Mouse (Mus musculus) T-helper 1 cell (primary cell): Measurements from ENCODE around the gene Cnih3.

Experiments
- in situ Hi-C: fragments of 300-600 bp; cut with MboI, MseI; formaldehyde crosslinking; loops from one replicate; pipeline ENCODE4 v1.15.1; 2025; ENCODE audit warnings: high pct_unique_total_duplicates

Cnih3 gene

DNA sequence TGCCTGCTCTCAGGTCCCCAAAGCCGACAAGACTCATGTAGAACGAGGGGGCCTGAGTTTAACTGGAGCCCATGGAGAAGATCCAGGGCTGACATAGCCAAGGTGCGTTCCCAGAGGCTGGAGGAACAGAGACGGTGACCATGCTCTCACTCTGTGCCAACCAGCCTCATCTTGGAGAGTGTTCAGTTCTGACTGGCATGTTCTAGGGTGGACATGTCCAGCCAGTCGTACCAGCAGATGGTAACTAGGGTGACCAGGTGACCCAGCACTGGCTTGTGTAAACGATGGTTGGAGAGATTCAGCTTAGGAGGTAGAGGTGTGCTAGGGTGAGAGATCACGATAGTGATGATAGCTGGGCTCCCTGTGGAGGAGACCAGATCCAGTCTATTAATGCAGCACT, 50.6 kb downstream of the Cnih3 start:
- in situ Hi-C loops = no loop called here

DNA sequence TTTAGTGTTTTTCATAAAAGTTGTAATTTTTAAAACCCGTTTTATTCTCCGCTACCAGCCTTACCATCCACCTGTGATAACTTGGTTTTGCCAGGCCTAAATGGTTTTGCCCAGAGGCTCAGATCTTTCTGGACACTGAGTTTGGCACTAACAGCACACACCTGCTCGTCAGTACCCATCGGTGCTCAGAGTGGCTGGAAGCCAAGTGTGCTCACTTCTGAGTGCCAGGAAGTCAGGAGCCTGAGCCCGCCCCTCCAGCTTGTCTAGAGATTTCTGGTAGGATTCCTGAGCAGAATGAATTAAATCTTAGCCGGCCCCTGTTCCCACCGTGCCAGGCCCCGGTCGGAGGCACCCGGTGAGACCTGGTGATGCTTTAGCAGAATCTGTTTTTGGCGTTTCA, 54.9 kb downstream of the Cnih3 start:
- in situ Hi-C loops = no loop called here

DNA sequence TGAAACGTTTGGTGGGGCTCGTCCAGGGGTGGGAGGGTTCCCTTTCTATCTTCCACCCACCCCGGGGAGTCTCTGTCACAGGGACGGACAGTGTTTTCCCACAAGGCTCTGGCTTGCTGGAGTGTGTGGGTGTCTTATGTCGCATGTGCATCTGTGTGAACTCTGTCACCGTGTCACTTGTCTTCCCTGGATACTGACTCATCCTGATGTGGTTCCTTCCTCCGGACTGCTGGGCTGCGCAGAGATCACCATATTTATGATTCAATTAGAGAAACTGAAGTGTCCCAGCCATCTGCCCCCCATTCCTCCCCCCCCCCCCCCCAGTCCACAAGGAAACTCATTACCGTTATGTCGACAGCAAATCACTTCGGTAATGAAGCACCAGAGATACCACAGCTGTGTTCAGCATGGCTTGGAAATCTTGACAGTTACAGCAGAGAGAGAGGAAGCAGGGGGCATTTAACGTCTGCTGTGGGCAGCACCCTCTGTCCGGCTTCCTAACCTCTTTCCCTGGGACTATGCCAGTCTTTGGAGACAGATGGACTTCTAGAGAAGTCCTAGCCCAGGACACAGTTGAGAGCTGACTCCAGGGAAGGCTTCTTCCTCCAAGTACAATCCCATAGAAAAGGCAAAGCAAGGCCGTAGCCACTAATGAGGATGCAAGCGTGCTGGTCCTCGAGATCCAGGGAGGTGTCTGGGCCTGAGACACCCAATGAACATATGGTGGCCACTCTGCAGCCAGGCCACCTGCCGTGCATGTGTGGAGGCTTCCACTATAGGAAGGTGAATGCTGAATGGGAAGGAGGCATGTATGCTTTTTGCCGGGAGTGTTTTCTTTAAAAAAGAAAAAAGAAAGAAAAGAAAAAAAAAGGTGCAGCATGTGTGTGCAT, 55.9 kb downstream of the Cnih3 start:
- in situ Hi-C loops = no loop called here

DNA sequence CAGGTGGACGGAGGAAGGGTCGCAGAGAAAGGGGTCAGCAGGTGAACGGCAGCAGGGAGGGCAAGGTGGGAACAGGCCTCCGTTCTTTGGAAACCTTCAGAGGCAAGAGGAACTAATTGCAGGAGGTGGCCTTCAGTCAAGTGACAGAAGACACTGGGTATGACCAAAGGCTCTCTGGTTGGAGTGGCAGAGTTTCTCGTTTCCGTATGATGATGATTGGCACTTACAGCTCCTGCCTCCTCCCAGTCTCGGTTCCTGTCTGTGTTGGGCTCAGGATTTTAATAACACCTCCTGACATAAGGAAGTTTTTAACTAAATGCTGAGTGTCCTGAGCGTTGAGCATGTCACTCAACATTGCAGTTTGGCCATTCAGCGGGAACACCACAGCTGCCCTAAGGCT, 57.3 kb downstream of the Cnih3 start:
- in situ Hi-C loops = no loop called here

DNA sequence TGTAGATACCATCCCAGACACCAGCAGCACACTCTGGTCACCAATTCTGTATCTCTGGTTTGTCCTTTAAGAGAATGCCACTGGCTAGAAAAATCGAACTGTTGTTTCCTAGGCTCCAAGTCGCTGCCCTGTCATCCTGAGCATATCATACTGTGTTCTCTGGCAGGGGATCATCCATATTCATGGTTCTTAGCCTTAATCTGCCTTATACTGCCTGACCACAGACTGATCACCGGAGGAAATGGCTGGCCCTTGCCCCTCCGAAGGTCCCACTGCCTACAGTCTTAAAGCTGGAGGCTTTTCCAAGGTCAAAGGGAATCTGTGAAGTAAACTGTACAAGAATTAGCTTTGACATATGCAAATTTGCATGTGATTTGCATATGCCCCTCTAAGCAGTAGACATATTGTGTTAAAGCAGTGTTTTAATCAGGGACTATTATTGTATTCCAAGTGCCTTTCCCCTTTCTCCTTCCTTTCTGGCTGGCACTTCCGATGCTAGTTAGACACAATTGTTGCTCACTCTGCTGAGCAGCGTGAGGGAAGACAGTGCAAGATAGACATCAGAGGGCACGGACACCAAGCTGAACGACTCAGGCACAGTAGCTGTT, 58.3 kb downstream of the Cnih3 start:
- in situ Hi-C loops = no loop called here

DNA sequence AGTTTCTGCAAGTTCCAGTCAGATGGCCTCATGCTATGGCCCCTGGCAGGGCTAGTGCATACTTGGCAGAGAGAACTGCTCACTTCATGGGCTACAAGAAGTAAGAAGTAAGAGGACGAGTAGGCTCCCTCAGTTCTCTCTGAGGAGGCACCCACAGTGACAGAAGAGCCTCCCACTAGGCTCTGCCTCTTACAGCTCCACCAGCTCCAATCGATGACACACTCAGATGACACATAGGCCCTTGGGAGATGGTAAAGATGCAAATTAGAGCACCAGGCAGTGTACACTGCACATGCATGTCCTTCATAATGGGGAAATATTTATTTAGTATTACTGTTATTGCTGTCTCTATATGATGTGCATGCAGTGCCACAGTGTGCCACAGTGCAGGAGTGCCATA, 62.6 kb downstream of the Cnih3 start:
- in situ Hi-C loops = no loop called here

DNA sequence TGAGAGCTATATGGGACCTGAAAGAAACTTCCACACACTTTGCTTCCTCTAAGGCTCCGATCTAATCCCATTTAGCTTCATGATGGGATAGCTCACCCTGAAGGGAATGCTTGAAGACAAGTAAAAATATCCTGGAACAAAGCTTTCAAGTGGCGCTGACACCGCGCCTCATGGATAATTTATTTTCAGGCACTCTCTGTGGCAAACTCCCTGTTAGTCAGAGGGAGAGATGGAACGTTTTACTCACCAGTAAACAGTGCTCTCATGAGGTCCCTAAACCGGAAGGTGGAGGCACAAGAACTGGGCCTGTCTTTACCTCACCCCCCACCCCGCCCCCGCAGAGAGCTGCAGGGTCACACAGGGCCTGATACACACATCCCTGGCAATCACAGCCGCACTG, 64.4 kb downstream of the Cnih3 start:
- in situ Hi-C loops = no loop called here

DNA sequence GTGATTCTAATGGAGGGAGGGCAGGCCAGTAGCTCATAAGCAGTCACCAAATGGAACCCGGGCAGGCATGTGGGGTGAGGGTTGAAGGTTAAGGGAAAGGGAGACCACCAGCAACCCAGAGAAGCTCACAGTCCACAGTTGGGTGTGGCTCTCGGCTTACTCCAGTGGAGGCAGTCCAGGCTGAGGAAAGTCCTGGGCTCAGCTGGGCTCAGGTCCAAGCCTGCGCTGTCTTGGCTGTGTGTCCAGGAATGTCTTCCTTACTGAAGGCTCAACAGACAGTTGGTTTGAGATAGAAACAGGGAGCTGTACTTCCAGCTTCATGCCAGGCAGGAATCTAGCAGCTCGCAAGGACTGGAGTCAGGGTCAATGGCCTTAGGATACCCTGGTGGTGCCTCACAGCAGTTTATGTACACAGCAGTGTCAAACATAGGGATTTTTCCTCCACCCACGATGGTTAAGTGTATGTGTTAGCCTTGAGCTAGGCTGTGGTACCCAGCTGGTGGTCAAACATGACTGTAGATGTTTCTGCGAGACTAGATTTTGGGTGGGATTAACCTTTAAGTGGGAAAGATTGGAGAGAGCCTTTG, 65.6 kb downstream of the Cnih3 start:
- in situ Hi-C loops = no loop called here

DNA sequence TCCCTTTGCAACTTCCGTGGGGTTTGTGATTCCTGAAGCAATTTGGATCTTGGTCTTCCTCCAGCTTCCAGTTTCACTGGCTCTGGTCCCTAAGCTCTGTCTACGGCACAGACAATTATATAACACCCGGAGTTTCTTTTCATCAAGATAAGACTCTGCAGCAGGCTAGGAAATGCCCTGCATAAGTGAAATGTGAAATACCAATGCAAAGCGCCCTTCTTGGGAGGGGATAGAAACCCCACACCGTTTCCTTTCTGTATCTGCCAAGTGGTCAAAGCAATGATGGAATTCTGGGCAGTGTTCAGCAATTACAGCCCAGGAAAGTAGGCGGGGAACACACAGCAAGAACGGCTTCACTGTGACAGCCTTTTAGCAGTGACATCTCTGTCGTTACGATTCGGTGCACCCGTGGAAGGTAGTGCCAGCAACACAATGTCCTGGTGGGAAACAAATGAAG, 67.7 kb downstream of the Cnih3 start:
- in situ Hi-C loops = no loop called here

DNA sequence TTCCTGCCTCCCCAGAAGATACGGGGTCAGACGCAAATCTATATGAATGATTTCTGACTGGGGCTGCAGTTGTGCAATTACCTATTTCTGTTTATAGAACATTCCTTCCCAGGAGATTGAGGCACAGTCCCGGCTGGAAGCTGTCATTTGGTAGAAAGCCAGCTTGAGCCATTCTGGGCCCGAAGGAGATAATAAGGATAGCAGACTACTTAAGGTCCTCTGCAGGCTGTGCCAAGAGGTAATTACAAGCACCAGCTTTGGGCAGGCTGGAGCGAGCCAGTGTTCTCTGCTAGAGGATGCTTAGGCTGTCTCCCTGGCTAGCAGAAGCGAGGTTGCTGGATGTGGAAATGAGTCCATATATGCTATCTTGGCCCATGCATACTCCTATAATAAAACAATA, 70.4 kb downstream of the Cnih3 start:
- in situ Hi-C loops = no loop called here

DNA sequence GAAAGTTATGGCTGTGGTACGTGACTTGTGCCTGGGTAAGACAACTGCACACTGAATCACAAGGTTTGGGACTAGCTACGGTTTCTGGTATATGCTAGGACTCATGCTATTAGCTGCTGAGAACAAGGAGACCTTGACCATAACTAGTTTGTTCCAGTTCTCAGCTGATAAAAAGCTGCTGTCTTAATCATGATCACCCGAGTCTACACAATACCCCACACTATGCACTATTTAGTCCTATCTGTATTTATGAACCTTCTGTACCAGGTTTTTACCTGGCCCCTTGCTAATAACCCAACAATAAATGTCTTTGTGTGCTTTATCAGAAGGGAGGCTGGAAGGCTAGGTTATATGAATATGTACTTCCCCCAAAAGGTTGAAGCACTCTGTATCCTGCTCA, 72.5 kb downstream of the Cnih3 start:
- in situ Hi-C loops = no loop called here

DNA sequence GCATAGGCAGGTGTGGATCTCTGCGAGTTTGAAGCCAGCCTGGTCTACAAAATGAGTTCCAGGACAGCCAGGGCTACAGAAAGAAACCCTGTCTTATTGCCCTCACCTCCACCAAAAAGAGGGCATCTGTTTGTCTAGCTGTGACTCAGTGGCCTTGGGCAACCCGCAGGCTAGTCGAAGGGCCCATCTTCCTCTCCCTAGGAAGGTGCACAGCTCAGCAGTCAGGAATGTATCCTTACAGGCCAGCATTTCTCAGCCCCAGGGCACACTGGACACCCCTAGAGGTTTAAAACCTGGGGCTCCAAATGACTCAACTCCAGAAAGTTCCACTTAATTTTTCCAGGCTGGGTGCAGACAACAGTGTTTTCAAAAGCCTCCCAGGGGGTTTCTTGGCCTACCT, 73.0 kb downstream of the Cnih3 start:
- in situ Hi-C loops = no loop called here

DNA sequence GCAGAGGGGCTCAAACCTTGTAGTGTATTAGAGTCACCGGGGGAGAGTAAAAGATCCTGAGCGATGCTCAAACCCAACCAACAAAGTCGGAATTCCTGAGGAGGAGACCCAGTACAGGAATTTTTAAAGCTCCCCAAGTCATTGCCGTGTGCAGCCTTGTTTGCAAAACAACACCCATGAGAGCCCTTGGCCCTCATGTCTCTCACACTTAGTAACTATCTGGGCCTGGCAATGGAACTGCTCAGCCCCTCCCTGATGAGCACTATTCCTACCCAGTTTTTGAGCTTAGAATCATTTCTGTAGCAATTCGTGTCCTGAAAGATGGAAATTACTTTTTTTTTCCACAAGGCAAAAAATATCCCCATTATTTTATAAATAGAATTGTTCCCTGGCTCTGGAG, 74.0 kb downstream of the Cnih3 start:
- in situ Hi-C loops = no loop called here

DNA sequence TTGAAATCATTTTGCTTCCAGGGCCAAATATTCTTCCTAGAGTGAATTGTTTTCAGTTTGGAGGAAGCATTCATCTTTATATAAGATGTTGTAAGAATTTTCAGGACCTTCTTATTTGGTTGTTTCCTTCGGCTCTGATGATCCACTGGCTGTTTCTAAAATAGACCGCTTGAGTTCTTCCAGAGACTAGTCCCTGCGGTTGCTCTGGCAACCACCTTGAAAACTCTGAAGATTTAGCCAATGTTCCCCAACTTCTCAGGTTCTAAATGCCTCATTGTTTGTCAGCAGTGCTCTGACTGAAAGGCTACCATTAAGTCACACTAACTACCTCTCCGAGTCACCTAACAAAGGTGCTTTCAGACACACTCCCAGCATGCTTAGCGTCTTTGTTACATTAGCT, 80.8 kb downstream of the Cnih3 start:
- in situ Hi-C loops = no loop called here

DNA sequence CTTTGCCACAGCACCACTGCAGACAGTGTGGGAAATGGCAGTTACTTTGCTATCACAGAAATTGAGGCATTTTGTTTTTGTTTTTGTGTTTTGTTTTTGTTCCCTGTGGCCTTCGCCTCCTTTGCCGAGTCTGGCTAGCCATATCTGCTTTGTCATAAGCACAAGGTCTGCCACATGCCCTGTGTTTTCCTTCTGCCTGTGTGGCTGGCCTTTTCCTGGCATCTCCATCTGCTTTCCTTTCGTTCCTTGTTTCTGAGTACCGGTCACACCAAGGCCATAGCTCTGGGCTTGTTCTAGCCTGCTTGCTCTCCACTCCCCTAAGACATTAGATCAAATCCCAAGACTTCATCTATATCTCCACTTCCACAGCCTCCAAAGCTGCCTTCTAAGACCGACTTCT, 83.0 kb downstream of the Cnih3 start:
- in situ Hi-C loops = no loop called here

DNA sequence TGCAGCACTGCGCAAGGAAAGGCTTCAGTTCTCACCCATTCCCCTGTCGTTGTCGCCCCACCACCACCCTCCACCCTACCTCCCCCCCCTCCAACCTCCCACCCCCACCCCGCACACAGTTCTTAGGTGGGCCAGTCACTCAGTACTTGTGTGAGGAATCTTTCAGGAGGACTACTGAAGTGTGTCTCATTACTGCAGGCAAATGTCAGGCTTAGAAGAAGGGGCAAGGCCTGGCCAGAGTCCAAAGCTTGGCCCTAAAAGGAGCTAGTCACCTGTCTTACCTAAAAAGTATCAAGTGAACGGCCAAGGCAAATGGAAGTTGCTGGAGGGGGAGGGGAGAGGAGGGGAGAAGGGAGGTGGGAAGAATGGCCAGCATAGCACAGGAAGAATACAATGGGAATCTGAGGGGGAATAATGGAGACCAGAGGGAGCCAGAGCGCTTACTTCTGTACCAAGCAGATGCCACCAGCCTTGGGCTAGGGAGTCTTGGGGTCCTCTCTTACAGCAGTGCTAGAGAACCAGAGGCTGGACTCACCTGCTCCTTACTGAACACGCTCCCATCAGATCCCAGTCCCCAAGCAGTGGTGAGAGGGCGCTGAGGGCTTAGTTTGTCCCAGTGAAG, 88.7 kb downstream of the Cnih3 start:
- in situ Hi-C loops = no loop called here

DNA sequence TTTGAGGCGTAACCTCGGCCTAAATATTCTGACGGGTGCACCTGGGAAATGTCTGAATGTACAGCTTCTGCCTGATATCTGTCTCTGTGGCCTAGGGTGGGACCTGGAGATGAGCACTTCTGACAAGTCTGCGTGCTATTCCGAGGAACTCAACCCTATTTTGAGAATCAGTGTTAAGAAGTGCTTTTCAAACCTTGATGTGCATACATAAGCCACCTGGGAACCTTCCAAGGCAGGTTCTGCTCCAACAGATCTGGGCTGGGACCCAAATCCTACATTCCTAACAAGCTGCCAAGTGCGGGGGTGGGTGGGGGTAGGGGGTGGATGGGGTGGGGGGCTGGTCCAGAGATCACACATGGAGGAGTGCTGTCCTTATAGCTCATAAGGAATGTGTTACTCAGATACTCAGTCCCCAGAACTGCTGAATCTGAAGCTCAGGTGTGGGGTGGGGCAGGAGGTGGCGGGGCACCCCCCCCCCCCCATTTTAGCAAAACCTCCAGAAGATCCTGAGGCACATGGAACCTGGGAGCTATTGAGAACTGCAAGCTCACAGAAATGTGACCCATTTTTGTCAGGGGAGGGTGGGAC, 89.3 kb downstream of the Cnih3 start:
- in situ Hi-C loops = no loop called here

DNA sequence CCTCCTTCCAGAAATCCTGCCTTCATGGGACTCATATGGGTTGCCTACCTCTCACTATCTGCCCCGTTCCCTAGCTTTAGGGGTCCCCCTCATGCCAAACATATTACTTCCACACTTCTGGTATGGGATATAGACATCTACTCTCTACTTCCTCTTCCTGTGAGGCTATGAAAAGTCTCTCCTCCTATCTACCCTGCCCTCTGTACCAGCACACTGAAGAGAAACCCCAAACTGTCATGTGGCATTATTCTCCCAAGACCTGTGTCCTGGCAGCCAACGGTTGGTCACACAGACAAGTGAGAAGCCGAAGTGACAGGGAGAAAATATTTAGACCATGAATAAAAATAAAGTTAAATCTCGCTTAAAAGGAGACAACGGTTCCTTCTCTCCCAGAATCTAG, 92.6 kb downstream of the Cnih3 start:
- in situ Hi-C loops = no loop called here

DNA sequence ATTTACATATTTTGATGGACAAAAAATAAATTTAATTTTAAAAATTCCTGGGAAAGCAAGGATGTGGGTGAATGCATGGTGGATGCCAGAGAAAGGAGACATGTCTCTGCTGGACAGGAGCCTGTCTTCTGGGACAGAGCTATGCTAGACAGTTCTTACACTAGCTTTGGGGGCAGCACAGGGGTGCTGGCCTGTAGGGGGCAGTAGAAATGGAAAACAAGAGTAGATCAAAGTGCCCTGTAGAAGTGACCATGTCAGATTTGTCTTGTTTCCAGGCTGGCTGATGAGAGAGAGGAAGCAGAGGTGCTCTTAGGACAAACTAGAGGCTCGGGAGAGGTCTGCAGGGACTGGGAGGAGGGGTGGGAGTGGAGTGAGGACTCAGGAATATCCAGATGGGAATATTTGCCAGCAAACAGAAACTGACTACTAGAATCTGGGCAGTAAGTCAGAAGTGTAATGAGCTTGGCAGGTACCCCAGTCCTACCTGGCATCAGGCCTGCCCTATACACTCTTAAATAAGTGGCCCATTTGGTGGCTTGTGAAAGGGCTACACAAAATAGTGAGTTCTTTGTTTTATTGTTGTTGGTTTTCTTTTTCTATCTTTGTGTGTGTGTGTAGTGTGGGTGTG, 93.3 kb downstream of the Cnih3 start:
- in situ Hi-C loops = no loop called here

DNA sequence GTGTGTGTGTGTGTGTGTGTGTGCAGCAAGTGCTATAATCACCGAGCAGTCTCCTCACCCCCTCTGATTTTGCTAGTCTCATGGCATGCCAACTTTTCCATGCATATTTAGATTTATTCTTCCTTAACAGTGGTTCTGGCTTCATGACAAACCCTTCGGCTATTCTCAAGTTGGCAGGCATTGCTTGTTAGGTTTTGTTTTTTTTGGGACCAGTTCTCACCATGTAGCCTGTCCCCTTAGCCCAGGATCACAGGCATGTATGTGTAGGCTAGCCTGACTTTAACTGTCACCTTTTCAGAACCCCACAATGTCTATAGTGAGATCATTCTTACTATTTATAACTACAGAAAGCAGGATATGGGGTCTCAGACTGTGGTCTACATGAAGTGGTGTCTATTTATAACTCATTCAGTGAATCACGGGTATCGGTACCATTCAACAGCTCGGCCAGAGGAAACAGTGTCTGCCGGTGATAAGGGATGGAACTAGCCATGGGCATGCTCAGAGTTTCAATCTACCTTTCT, 94.2 kb downstream of the Cnih3 start:
- in situ Hi-C loops = no loop called here

DNA sequence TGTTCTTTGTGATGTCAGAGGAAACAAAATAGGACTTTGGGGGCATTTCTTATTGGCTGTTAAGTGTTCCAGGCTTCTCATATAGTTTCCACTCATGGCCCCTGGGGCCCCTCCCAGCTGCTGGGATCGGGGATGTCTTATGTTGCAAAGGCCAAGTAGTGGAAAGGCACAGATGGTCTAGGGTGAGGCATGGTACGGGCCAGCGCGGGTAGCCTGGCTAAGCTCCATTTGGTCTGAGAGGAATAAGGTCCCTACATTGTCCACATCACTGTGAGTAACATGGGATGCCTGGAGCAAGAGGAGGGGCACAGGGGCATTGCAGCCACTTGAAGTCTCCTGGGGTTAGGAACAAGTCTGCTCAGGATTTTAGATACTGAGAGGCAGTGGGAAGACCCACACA, 95.1 kb downstream of the Cnih3 start:
- in situ Hi-C loops = no loop called here
